Mouse (Mus musculus) kidney, postnatal 25 days (tissue): ENCODE measurements around the gene Pbrm1.

ENCODE experiments used
- DNase-seq, 2 experiments: peaks; one replicate each; pipeline ENCODE4 v3.0.0; 2021; ENCODE audit warnings: mixed read lengths in 2 of 2

The Pbrm1 gene

GRCm38 (mm10) chr14:31134015-31135000 lies 115.4 kb downstream of the Pbrm1 start:
- no peak for DNase-seq

GRCm38 (mm10) chr14:31135495-31136410 lies 116.8 kb downstream of the Pbrm1 start:
- DNase-seq: peak in 1 of 2 experiments; percentile 22

- DNase-seq: peak in 1 of 2 experiments; percentile 42
Measured at GRCm38 (mm10) chr14:31136411-31137280, 117.7 kb downstream of the Pbrm1 start.

- peak in 1 of 2 experiments; percentile 29 for DNase-seq
Measured at GRCm38 (mm10) chr14:31137281-31137595, 118.3 kb downstream of the Pbrm1 start.

- DNase-seq: peak; percentile 65 to 83
Measured at GRCm38 (mm10) chr14:31137791-31138190, 118.9 kb downstream of the Pbrm1 start.

- DNase-seq: peak in 1 of 2 experiments; percentile 38
Measured at GRCm38 (mm10) chr14:31138219-31138896, 119.4 kb downstream of the Pbrm1 start.

- DNase-seq: peak in 1 of 2 experiments; percentile 48
Measured at GRCm38 (mm10) chr14:31138897-31139429, 120.0 kb downstream of the Pbrm1 start.

- DNase-seq: peak in 1 of 2 experiments; percentile 36
Measured at GRCm38 (mm10) chr14:31139666-31140065, 120.7 kb downstream of the Pbrm1 start.

GRCm38 (mm10) chr14:31140141-31140540 lies 121.2 kb downstream of the Pbrm1 start:
- DNase-seq: peak in 1 of 2 experiments; percentile 32

- no peak for DNase-seq
Measured at GRCm38 (mm10) chr14:31141011-31141410, 122.1 kb downstream of the Pbrm1 start.

GRCm38 (mm10) chr14:31145694-31146093 lies 126.8 kb downstream of the Pbrm1 start:
- no peak for DNase-seq

GRCm38 (mm10) chr14:31160196-31161150 lies 141.5 kb downstream of the Pbrm1 start:
- no peak for DNase-seq

GRCm38 (mm10) chr14:31161191-31161590 lies 142.3 kb downstream of the Pbrm1 start:
- no peak for DNase-seq

- no peak for DNase-seq
Measured at GRCm38 (mm10) chr14:31161638-31162037, 142.7 kb downstream of the Pbrm1 start.

- DNase-seq: no peak
Measured at GRCm38 (mm10) chr14:31164067-31164466, 145.1 kb downstream of the Pbrm1 start.

- peak in 1 of 2 experiments; percentile 50 for DNase-seq
Measured at GRCm38 (mm10) chr14:31165010-31165409, 146.1 kb downstream of the Pbrm1 start.

GRCm38 (mm10) chr14:31165458-31165857 lies 146.5 kb downstream of the Pbrm1 start:
- peak in 1 of 2 experiments; percentile 33 for DNase-seq

GRCm38 (mm10) chr14:31165991-31166630 lies 147.2 kb downstream of the Pbrm1 start:
- no peak for DNase-seq

GRCm38 (mm10) chr14:31166827-31167226 lies 147.9 kb downstream of the Pbrm1 start:
- no peak for DNase-seq
